Mouse (Mus musculus): ENCODE results near the gene Ankrd11. TPM values are rescaled to one million over a fixed set of nuclear protein-coding genes. Genes with fewer than 3 reads are reported as not detected.
A peak's percentile ranks its signal among the peaks of the same experiment; 100 is the strongest.
"Not testable (repeated sequence)": the region's sequence is repeated elsewhere in the genome, so short reads cannot be mapped to it uniquely, and the experiment has no call there.

The Ankrd11 gene
- polyA plus RNA-seq, 1 experiment from 2014 or later, result 65.7 TPM

DNA sequence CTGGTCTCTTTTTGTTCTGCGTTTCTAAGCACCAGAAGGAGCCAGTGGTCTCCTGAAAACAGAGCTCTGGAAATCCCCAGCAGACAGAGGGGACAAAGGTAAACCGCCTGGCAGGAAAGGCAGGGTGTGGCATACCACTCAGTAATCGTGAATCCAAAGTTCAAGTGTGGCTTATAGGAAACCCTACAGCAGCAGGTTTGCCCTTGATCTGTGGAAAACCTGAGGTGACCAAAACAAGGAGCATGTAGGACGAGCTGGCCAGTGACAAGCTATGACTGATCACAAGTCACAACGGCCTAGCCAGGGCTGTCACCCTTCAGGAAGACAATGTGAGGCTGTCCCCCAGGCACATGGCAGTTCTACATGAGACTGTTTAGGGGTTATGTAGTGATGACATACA lies 9.4 kb upstream of the Ankrd11 start:
- Histone ChIP-seq H3K27ac (no peak overlapping the region), H3K9me3 (no peaks in the 10 kb centered on the region), H3K4me1 (no peaks in the 10 kb centered on the region), H3K4me2 (no peak overlapping the region), H3K4me3 (replicated peaks) (no peak overlapping the region), H3K27me3 (no peaks in the 10 kb centered on the region), H3K9ac (no peak overlapping the region), H3K36me3 (replicated peaks) (no peaks in the 10 kb centered on the region)
- no peak for ATAC-seq (ENCODE audit: low FRiP score)
- WGBS, result 73% methylated on average over 5 of the region's 5 CpGs

DNA sequence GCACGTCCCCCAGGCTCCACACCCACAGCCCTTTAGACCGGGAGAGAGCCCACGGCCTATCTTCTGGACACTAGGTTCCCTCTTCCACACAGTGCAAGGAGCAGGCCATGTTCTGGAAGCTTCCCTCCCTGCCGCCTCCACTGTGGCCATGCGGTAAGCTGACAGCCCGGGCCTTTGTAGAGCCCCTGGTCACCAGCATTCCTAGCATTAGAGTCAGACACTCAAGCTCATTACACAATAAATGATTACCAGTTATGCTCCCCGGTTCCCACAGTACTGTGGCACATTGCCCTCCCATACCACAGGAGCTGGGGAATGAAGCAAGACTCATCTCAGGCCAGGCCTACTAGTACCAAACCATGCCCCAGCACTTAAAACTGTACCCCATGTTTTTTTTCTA lies 6.3 kb upstream of the Ankrd11 start:
- Histone ChIP-seq H3K4me1 (peaks cover 8% of the 10 kb centered on the region), H3K9ac (no peak overlapping the region), H3K36me3 (replicated peaks) (no peaks in the 10 kb centered on the region), H3K27ac (no peak overlapping the region), H3K9me3 (no peaks in the 10 kb centered on the region), H3K4me3 (replicated peaks) (no peak overlapping the region), H3K4me2 (no peak overlapping the region), H3K27me3 (no peaks in the 10 kb centered on the region)
- WGBS, result 90% methylated on average over 7 of the region's 7 CpGs
- ATAC-seq (ENCODE audit: low FRiP score), result no peak

DNA sequence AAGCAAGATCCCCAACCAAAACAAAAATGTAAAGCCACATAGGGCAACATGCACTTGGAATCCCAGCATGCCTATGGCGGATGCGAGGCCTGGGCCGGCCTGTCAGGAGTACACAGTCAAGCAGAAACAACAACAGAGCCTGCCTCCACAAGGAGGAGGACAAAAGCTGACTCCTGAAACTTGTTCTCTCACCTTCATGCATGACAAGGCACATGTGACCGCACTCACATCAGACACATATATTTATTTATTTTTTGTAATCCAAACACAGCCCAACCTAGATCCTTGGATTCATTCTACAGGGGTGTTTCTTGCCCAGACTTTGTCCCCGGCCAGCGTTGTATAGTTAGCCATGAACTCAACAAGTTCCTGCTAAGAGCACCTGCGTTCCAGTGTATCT lies 5.8 kb upstream of the Ankrd11 start:
- ATAC-seq (ENCODE audit: low FRiP score), result no peak
- Histone ChIP-seq H3K9me3 (no peaks in the 10 kb centered on the region), H3K4me3 (replicated peaks) (no peak overlapping the region), H3K9ac (no peak overlapping the region), H3K4me2 (no peak overlapping the region), H3K27ac (no peak overlapping the region), H3K27me3 (no peaks in the 10 kb centered on the region), H3K36me3 (replicated peaks) (no peaks in the 10 kb centered on the region), H3K4me1 (peaks cover 12% of the 10 kb centered on the region)
- WGBS, result 89% methylated on average over 7 of the region's 7 CpGs

- peaks cover 12% of the 10 kb centered on the region for H3K4me1 ChIP-seq
- no peaks in the 10 kb centered on the region for H3K9me3 ChIP-seq
- no peaks in the 10 kb centered on the region for H3K27me3 ChIP-seq
- no peak overlapping the region for H3K4me3 ChIP-seq (replicated peaks)
- H3K9ac ChIP-seq, result no peak overlapping the region
- 84% methylated on average over 4 of the region's 4 CpGs for whole genome bisulfite sequencing
- no peaks in the 10 kb centered on the region for H3K36me3 ChIP-seq (replicated peaks)
- H3K27ac ChIP-seq, result no peak overlapping the region
- H3K4me2 ChIP-seq, result no peak overlapping the region
- ATAC-seq (ENCODE audit: low FRiP score), result no peak
Observed at GRCm38 (mm10) chr8:123046706-123047105, 4.6 kb upstream of the Ankrd11 start.

DNA sequence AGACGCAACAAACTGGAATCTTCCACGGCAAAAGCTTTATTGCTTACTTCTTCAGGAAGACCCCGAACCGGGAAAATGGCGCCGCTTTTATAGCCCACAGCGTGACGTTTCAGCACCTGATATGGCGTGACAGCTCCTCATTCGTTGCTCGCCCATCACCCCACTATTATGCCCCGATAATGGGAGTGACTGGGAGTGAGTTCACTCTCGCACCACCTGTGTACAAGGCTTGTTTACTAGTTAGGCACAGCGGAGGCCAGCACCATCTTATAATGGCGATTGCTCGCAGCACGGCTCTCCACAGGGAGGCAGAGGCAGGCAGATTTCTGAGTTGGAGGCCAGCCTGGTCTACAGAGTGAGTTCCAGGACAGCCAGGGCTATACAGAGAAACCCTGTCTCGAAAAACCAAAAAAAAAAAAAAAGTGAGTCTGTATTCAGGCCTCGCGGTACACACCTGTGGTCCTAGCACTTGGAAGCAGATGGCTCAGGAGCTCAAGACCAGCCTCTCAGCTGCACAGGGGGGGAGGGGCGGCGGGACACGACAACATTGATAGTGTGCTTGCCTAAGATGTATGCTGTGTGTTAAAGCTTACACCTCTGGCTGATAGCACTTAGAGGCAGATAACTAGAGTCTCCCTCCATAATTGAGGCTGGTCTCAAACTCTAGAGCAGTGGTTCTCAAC lies 2.8 kb upstream of the Ankrd11 start:
- peaks cover 23% of the 10 kb centered on the region for H3K4me1 ChIP-seq
- not testable (repeated sequence) for H3K9me3 ChIP-seq; H3K36me3 ChIP-seq (replicated peaks); H3K4me3 ChIP-seq (replicated peaks); H3K27me3 ChIP-seq; H3K27ac ChIP-seq; ATAC-seq (ENCODE audit: low FRiP score); H3K4me2 ChIP-seq; H3K9ac ChIP-seq
- 96% methylated on average over 23 of the region's 23 CpGs for WGBS

- no peaks in the 10 kb centered on the region for H3K9me3 ChIP-seq
- ATAC-seq (ENCODE audit: low FRiP score), result no peak
- H3K4me3 ChIP-seq (replicated peaks), result no peak overlapping the region; the same call in 1 of the 2 replicates
- no peaks in the 10 kb centered on the region for H3K27me3 ChIP-seq
- no peak overlapping the region; the same call in 1 of the 2 replicates for H3K4me2 ChIP-seq
- H3K4me1 ChIP-seq, result peaks cover 33% of the 10 kb centered on the region
- no peak overlapping the region for H3K27ac ChIP-seq
- WGBS, result 91% methylated on average over 3 of the region's 3 CpGs
- H3K36me3 ChIP-seq (replicated peaks), result no peaks in the 10 kb centered on the region
- no peak overlapping the region for H3K9ac ChIP-seq
Observed at GRCm38 (mm10) chr8:123043941-123044340, 1.9 kb upstream of the Ankrd11 start.

DNA sequence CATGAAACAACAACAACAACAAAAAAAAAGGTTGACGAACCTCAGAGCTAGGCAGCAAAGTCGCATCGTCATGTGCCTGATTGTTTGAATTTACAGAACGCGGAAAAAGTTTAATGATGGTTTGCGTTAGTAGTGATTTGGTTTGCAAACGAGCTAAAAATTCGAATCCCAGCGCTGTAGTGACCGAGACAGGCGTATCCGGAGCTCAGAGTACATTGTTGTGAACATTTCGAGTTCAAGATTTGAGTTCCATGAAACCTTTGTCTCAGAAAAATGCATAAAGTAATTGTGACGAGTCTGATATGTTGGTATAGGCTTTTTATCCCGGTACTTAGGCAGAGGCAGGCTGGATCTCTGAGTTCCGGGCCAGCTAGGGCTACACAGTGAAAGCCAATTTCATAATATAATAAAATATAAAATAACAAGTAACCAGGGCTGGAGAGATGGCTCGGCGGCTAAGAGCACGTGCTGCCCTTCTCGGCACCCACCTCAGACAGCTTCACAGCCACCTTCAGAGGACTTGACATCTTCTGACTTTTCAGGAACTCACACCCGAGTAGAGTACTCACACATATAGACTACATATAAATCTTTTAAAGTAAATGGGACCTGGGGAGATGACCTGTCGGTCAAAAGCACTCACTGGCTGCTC lies 1.0 kb upstream of the Ankrd11 start:
- Histone ChIP-seq H3K27me3 (no peaks in the 10 kb centered on the region), H3K36me3 (replicated peaks) (no peaks in the 10 kb centered on the region), H3K9ac (peak overlapping the region; percentile 68), H3K4me2 (peak overlapping the region; percentile 86), H3K4me3 (replicated peaks) (peak overlapping the region; percentile 100), H3K9me3 (no peaks in the 10 kb centered on the region), H3K27ac (peak overlapping the region; percentile 95), H3K4me1 (peaks cover 40% of the 10 kb centered on the region)
- 26% methylated on average over 22 of the region's 22 CpGs for WGBS
- ATAC-seq (ENCODE audit: low FRiP score), result no peak

DNA sequence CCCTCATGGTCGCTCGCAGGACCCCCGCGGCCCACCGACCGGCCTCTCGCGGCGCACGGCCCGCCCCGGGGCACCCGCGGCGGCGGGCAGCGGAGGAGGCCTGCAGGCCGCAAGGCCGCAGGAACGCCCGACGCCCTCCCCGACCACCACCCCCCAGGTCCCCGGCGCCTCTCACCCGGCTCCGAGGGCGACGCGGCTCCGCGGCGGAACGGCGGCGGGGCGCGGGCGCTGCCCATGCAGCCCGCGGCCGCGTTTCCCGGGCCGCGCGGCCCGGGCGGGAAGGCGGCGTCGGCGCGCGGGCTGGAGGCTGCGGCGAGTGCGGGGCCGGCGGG lies 337 bp downstream of the Ankrd11 start:
- Histone ChIP-seq H3K9ac (peak overlapping the region; percentile 100), H3K4me2 (peak overlapping the region; percentile 86), H3K27ac (peak overlapping the region; percentile 95), H3K4me1 (peaks cover 48% of the 10 kb centered on the region), H3K4me3 (replicated peaks) (peak overlapping the region; percentile 100), H3K36me3 (replicated peaks) (no peaks in the 10 kb centered on the region), H3K27me3 (no peaks in the 10 kb centered on the region), H3K9me3 (no peaks in the 10 kb centered on the region)
- no peak for ATAC-seq (ENCODE audit: low FRiP score)
- under 1% methylated on average over 34 of the region's 60 CpGs for WGBS

DNA sequence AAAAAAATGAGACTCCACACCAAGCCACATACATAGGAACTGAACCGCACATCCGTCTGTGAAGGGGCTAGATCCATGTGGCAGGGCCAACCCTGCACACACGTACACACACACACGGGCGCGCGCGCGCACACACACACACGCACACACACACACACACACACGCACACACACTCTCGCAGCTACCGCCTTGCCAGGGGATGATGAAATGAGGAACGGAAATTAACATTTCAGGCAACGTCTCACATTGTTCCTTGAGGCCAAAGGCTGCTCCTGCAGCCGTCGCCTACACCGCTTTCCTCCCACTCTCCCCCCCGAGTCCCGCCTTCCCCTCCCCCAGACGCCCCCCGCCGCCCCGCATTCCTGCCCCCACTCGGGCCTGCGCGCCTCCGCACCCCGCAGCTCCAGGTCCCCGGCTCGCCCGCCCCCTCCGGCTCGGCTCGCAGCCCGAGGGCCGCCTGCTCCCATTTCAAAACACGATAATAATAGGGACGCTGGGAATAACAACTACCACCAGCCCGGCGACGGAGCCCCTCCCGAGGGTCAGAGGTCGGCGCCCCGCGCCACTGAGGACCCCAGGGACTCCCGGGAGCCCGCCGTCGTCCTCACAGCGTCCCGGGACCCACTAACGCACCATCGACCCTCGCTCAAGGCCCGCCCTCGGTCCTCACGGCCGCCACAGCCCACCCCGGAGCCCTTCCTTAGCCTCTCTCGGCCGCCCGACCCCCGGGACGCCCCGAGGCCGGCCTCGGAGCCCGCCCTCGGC lies 886 bp downstream of the Ankrd11 start:
- WGBS, result under 1% methylated on average over 60 of the region's 71 CpGs
- H3K27ac ChIP-seq, result peak overlapping the region; percentile 95
- peak; percentile 4; the same call in 1 of the 2 replicates for ATAC-seq (ENCODE audit: low FRiP score)
- peak overlapping the region; percentile 100 for H3K9ac ChIP-seq
- no peaks in the 10 kb centered on the region for H3K9me3 ChIP-seq
- H3K36me3 ChIP-seq (replicated peaks), result no peaks in the 10 kb centered on the region
- H3K4me2 ChIP-seq, result peak overlapping the region; percentile 86
- peaks cover 49% of the 10 kb centered on the region for H3K4me1 ChIP-seq
- H3K27me3 ChIP-seq, result no peaks in the 10 kb centered on the region
- H3K4me3 ChIP-seq (replicated peaks), result peak overlapping the region; percentile 100

DNA sequence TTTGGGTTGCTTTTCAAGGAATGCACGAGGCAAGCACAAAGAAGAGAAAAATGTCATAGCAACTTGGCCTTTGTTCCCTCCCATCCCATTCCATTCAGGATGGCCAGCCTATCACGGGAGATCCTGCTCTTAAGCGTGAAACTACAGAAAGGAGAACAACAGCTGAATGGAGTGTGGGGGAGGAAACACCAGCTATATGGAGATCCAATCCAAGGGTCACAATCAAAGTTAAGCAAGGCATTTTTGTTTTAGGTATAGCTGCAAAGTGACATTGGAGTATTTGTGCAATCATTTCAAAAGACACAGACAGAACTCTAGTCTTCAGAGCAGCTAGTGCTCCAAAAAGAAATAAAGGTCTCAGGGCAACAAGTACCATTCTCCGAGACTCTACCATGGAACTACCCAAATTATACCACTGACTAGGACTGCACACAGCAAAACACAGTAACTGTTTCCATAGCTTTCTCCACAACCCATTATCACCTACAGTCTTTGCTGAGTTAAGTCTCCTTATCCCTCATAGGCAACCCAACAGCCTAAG lies 1.9 kb downstream of the Ankrd11 start:
- WGBS, result 1% methylated on average over 4 of the region's 4 CpGs
- Histone ChIP-seq H3K27ac (peak overlapping the region; percentile 95), H3K4me1 (peaks cover 49% of the 10 kb centered on the region), H3K4me2 (peak overlapping the region; percentile 86), H3K9me3 (no peaks in the 10 kb centered on the region), H3K9ac (peak overlapping the region; percentile 100), H3K27me3 (no peaks in the 10 kb centered on the region), H3K4me3 (replicated peaks) (peak overlapping the region; percentile 100), H3K36me3 (replicated peaks) (no peaks in the 10 kb centered on the region)
- no peak for ATAC-seq (ENCODE audit: low FRiP score)

GRCm38 (mm10) chr8:123039376-123040109 lies 2.5 kb downstream of the Ankrd11 start:
- Histone ChIP-seq H3K36me3 (replicated peaks) (no peaks in the 10 kb centered on the region), H3K27me3 (no peaks in the 10 kb centered on the region), H3K4me1 (peaks cover 49% of the 10 kb centered on the region), H3K9ac (0 out of 2 replicates have a peak overlapping the region, but pooled peaks have one; percentile 13), H3K9me3 (no peaks in the 10 kb centered on the region), H3K4me2 (peak overlapping the region; percentile 86), H3K27ac (peak overlapping the region; percentile 95), H3K4me3 (replicated peaks) (peak overlapping the region; percentile 100)
- 25% methylated on average over 11 of the region's 11 CpGs for WGBS
- ATAC-seq (ENCODE audit: low FRiP score), result no peak

DNA sequence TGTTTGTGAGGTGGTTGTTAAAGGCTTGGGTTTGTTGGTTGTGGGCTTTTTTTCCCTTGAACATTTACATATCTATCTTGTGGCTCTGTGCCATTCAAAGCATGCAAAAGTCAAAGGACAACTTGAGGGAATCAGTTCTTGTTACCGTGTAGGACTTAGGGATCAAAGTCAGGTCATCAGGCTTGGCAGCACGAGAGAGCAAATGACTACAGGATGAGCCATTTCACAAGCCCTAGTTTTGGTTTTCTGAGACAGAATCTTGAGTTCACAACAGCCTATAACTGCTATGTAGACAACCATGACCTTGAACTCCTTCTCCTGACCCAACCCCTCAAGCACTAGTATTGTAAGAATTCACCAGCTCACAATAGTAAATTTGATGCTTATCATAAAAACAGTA lies 3.7 kb downstream of the Ankrd11 start:
- H3K27ac ChIP-seq, result no peak overlapping the region
- H3K27me3 ChIP-seq, result no peaks in the 10 kb centered on the region
- peaks cover 43% of the 10 kb centered on the region for H3K4me1 ChIP-seq
- no peak for ATAC-seq (ENCODE audit: low FRiP score)
- no peak overlapping the region for H3K9ac ChIP-seq
- no peak overlapping the region for H3K4me3 ChIP-seq (replicated peaks)
- H3K9me3 ChIP-seq, result no peaks in the 10 kb centered on the region
- 75% methylated on average over 2 of the region's 2 CpGs for WGBS
- no peaks in the 10 kb centered on the region for H3K36me3 ChIP-seq (replicated peaks)
- no peak overlapping the region for H3K4me2 ChIP-seq
